Mouse (Mus musculus) fibroblast of lung, adult 2 months (primary cell): ENCODE data around the gene Gss.
A peak's percentile ranks its signal among the peaks of the same experiment; 100 is the strongest.

Experiments
- DNase-seq: peaks from one replicate; pipeline ENCODE4 v3.0.0-alpha.2; 2011; ENCODE audit warnings: low read depth

Gss gene

DNA sequence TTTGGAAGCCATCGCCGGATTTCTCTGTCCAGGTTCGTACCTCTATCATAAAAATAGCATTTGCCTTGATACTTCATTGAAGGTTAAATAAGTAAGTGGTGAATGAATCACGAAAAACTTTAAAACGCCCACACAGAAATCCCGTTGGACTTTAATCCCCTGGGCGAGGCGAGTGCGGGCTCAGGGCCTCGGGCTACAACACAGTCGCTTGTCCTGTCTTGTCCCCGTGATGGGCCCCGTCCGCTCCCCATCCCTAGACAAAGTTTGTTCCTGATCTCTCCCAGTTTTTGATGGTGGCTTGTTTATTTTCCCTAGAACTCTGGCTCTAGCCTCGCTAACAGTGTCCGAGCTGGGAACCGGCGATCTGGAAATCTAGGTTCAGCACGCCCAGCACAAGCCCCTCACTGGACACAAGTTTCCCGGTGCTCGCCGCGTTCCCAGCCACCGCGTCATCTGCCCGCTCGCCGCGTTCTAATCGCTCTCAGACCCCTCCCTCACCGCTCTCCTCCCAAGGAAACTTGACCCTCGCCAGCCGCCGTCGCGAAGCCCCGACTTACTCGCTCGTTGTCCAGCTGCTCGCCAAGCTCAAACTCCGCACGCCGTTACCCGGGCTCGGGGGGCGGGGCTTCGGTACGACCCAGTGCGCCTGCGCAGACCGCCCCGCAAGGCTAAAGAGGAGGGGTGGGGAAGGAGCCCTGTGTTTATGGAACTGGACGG lies at the start of gene Gss:
Gss (minus strand) TSS at position 674 of the 717 bp plus-strand sequence.
- peak; percentile 94 for DNase-seq

GRCm38 (mm10) chr2:155641540-155642472 lies 49.2 kb upstream of the Gss start:
- no peak for DNase-seq

GRCm38 (mm10) chr2:155640656-155641055 lies 48.0 kb upstream of the Gss start:
- DNase-seq = peak; percentile 21

- no peak for DNase-seq
Observed at GRCm38 (mm10) chr2:155637411-155637810, 44.8 kb upstream of the Gss start.

DNA sequence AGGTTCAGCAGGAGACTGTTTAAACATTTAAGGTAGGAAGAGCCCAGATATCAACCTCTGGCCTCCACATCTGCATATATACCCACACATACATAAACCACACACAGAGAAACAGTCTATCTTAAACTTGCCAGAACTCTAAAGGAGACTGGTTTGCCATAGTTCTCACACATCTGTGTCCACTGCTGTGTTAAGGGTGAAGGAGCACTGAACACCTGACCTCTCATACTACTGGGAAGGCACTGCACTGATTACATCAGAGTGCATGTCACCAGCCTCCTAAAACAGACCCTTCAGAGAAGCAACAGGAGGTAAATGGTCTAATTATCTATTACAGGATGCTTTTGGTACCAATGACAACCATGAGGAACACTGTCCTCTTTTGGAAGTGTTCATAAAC lies 44.3 kb upstream of the Gss start:
- DNase-seq = no peak

DNA sequence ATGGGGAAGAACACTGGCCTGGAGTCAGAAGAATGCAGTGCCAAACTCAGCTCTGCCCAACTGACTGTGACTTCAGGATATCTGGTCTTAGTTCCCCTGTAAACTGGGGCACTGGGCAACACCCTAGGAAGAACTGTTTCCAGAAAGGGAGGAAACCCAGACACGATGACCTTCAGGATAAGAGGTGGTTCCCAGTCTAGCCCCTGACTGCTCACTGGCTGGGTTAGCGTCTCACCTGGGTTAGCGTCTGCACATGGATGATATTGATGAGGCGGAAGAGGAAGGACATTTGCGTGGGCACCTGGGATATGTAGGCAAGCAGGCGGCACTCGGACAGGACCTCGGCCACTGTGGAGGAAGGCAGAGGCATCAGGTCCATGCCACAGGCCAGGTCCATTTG lies 43.4 kb upstream of the Gss start:
- no peak for DNase-seq

DNA sequence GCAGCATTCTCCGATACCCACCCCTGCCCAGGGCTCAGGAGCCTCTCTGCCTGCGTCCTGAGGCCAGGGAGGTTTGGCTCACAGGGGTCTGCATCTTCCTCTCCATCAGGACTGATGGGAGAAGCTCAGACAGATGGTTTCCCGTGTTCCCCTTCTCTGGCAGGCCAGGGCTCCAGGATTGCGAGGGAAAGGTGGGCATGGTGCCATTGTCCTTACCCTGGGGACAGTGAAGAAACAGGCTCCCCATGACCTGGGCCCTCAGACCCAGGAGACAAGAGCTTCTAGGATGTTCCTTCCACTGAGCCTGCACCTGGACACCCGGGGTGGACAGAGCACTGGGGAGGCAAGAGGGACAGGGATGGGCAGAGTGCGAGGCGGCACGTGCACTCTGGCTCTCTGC lies 42.0 kb upstream of the Gss start:
- DNase-seq = no peak

- DNase-seq = no peak
Observed at GRCm38 (mm10) chr2:155633731-155634130, 41.1 kb upstream of the Gss start.

- no peak for DNase-seq
Observed at GRCm38 (mm10) chr2:155633121-155633520, 40.5 kb upstream of the Gss start.

GRCm38 (mm10) chr2:155632138-155632936 lies 39.7 kb upstream of the Gss start:
- no peak for DNase-seq

DNA sequence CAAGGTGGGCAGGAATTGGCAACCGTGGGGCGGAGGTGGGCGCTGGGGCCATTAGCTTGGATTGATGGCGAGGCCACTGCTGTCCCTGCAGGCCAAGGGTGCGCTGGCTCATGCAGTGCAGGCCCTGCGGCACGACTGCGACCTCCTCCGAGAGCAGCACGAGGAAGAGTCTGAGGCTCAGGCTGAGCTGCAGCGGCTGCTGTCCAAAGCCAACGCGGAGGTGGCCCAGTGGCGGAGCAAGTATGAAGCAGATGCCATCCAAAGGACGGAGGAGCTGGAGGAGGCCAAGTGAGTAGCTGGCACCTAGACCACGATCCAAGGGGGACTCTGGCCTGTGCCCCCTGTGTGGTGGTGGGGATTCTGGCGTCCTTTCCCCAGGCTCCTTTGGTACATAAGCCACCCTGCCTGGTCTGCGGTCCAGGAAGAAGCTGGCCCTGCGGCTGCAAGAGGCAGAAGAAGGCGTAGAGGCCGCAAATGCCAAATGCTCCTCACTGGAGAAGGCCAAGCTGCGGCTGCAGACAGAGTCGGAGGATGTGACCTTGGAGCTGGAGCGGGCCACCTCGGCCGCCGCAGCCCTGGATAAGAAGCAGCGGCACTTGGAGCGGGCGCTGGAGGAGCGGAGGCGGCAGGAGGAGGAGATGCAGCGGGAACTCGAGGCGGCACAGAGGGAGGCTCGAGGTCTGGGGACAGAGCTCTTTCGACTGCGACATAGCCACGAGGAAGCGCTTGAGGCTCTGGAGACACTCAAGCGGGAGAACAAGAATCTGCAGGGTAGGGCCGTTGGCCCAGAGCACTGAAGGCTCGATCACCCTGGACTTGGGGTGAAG lies 38.2 kb upstream of the Gss start:
- DNase-seq = no peak

DNA sequence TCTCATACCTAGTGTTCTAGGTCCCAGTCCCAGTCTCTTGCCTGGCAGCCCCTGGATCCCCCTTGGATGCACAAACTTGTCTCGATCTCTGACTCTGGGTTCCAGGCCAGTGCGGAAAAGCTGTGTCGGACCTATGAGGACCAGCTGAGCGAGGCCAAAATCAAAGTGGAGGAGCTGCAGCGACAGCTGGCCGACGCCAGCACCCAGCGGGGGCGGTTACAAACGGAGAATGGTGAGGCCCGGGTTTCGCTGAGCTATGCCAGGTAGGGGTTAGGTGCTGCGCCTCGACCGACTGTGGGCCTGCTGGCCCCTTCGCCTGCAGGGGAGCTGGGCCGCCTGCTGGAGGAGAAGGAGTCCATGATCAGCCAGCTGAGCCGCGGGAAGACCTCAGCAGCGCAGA lies 37.5 kb upstream of the Gss start:
- no peak for DNase-seq

DNA sequence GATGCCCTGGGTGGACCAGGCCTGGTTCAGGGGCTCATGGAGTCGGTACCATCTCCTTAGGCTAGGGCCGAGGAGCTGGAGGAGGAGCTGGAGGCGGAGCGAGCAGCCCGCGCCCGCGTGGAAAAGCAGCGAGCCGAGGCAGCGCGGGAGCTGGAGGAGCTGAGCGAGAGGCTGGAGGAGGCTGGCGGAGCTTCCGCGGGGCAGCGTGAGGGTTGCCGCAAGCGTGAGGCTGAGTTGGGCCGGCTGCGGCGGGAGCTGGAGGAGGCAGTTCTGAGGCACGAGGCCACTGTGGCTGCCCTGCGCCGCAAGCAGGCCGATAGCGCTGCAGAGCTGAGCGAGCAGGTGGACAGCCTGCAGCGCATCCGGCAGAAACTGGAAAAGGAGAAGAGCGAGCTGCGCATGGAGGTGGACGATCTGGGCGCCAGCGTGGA lies 36.6 kb upstream of the Gss start:
- no peak for DNase-seq

DNA sequence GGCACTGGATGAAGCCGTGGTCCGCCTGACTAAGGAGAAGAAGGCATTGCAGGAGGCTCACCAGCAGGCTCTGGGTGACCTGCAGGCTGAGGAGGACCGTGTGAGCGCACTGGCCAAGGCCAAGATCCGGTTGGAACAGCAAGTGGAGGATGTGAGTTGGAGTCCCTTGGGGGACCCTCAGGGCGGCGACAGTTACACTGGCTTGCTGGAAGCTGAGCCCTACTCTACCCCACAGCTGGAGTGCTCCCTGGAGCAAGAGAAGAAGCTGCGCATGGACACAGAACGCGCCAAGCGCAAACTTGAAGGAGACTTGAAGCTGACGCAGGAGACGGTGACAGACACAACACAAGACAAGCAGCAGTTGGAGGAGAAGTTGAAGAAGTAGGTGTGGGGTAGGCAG lies 35.9 kb upstream of the Gss start:
- no peak for DNase-seq

GRCm38 (mm10) chr2:155628112-155628511 lies 35.5 kb upstream of the Gss start:
- no peak for DNase-seq

- DNase-seq = peak; percentile 37
Observed at GRCm38 (mm10) chr2:155627030-155627738, 34.6 kb upstream of the Gss start.

DNA sequence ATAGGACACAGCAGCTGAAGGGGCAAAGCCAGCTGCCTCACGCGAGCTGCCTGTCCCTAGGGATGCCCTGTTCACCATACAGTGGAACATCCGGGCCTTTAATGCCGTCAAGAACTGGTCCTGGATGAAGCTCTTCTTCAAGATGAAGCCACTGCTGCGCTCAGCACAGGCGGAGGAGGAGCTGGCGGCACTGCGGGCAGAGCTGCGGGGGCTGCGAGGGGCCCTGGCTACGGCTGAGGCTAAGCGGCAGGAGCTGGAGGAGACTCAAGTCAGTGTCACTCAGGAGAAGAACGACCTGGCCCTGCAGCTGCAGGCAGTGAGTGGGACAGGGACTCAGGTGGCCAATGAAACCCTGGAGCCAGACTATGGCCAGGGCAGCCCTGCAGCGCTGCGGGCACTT lies 33.7 kb upstream of the Gss start:
- DNase-seq = no peak

GRCm38 (mm10) chr2:155624730-155625129 lies 32.1 kb upstream of the Gss start:
- DNase-seq = peak; percentile 29

DNA sequence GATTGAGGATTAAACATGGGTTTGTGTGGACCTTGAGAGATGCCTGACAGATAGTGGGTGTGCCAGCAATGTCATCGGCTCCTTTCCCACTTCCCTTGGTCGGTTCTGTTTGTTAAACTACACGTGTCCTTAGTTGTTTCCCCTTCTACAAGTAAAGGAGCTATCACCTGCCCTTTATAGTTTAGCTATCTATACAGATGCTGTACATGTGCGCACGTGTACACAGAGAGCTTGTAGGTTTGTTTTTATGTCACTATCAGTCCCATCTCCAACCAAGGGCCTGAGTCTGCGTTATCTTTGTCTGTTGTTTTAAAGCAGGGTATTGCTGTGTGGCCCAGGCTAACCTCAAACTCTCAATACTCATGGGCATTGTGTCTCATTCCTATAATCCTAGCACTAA lies 31.4 kb upstream of the Gss start:
- DNase-seq = no peak

DNA sequence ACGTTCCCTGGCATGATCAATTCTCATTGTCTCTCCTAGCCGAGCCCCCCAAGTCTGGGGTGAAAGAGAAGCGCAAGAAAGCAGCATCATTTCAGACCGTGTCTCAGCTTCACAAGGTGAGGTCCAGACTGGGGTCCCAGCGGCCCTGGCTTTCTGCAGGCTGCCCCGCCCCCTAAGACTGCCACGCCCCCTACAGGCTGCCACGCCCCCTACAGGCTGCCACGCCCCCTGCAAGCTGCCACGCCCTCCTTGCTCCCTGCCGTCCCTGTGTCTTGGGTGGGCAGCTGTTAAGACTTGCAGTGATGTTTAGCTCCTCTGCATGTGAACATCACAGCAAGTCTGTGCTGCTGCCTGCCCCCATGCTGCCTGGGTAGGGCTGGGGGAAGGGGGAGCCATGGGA lies 30.0 kb upstream of the Gss start:
- no peak for DNase-seq

DNA sequence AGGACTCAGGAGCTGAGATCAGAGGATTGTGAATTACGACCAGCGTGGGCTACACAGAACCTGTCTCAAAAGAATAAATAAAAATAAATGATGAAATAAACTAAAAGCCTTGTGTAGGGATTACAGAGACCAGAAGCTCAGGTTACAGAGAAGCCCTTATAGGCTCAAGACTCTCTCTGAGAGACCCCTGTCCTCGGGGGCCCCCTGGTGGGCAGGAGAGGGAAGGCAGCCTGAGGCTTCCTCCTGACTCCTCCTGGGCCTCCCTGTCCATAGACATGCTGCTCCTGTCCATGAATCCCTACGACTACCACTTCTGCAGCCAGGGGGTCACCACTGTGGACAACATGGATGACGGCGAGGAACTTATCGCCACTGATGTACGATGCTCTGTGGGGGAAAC lies 27.2 kb upstream of the Gss start:
- DNase-seq = no peak
